ENCODE assay signal across 8 mouse cellular contexts in genomic region chr7:35585191-35586054, GRCm38 (mm10). TPM values are rescaled to one million over a fixed set of nuclear protein-coding genes. Genes with fewer than 3 reads are reported as not detected.
A peak's percentile ranks its signal among the peaks of the same experiment; 100 is the strongest.
DNase-seq lines count a peak whose midpoint lies in the region; ATAC-seq and TF ChIP-seq lines count a peak whose summit lies in the region.

Rgs9bp (minus strand) TSS chr7:35585582.

- H3K27ac ChIP-seq in embryonic facial prominence, embryonic 14.5 days (replicated peaks; ENCODE audit: low read depth, low read length): peak within 1 kb of the TSS; percentile 54
- peak within 1 kb of the TSS; percentile 5; the same call in 1 of the 2 replicates for H3K27ac ChIP-seq in heart, postnatal 0 days (ENCODE audit: low read depth)
- peak within 1 kb of the TSS; percentile 40; the same call in 1 of the 2 replicates for H3K27ac ChIP-seq in spleen, adult 2 months (ENCODE audit: insufficient read depth, low read length)

- peak within 1 kb of the TSS; percentile 82 for H3K9ac ChIP-seq in embryonic facial prominence, embryonic 14.5 days (ENCODE audit: low read depth, low read length)
- peak within 1 kb of the TSS; percentile 67 for H3K9ac ChIP-seq in heart, postnatal 0 days (replicated peaks; ENCODE audit: low read depth, low read length)

- no peaks in the 10 kb centered on the region for H3K9me3 ChIP-seq in embryonic facial prominence, embryonic 14.5 days (ENCODE audit: control insufficient read depth, low read length)
- no peaks in the 10 kb centered on the region for H3K9me3 ChIP-seq in heart, postnatal 0 days (replicated peaks; ENCODE audit: control insufficient read depth, low read length)

- H3K4me3 ChIP-seq in embryonic facial prominence, embryonic 14.5 days (ENCODE audit: low read depth, low read length): peak within 1 kb of the TSS; percentile 88
- H3K4me3 ChIP-seq in heart, postnatal 0 days (ENCODE audit: low read depth, low read length): peak within 1 kb of the TSS; percentile 81
- peak within 1 kb of the TSS; percentile 86 for H3K4me3 ChIP-seq in spleen, adult 2 months (ENCODE audit: extremely low read depth, insufficient read depth, insufficient read length)

- TF ChIP-seq CTCF in heart, postnatal 0 days (IDR thresholded peaks at IDR 0.05; ENCODE audit: low read depth): no peak
- no peak for TF ChIP-seq CTCF in spleen, adult 2 months (IDR thresholded peaks at IDR 0.05; ENCODE audit: extremely low read depth, insufficient read depth, insufficient read length, insufficient replicate concordance)

- H3K27me3 ChIP-seq in embryonic facial prominence, embryonic 14.5 days (replicated peaks; ENCODE audit: control insufficient read depth, insufficient read depth, low read length): peaks cover 38% of the 10 kb centered on the region
- peaks cover 29% of the 10 kb centered on the region for H3K27me3 ChIP-seq in heart, postnatal 0 days (ENCODE audit: control insufficient read depth, insufficient read depth, low read length)
- peaks cover 5% of the 10 kb centered on the region for H3K27me3 ChIP-seq in spleen, adult 2 months (ENCODE audit: control insufficient read depth, insufficient read depth, low read length)

- under 1% methylated on average over 34 of the region's 45 CpGs for WGBS in embryonic facial prominence, embryonic 14.5 days
- whole genome bisulfite sequencing in heart, postnatal 0 days: under 1% methylated on average over 45 of the region's 45 CpGs
- under 1% methylated on average over 45 of the region's 45 CpGs for WGBS in spleen, adult 2 months

- no peaks in the 10 kb centered on the region for H3K36me3 ChIP-seq in embryonic facial prominence, embryonic 14.5 days (ENCODE audit: control insufficient read depth, insufficient read depth, low read length)
- H3K36me3 ChIP-seq in heart, postnatal 0 days (replicated peaks; ENCODE audit: control insufficient read depth, insufficient read depth, low read length): no peaks in the 10 kb centered on the region
- no peaks in the 10 kb centered on the region for H3K36me3 ChIP-seq in spleen, adult 2 months (ENCODE audit: control insufficient read depth, insufficient read depth, low read length)

- no peak for TF ChIP-seq EP300 in heart, postnatal 0 days (IDR thresholded peaks at IDR 0.05; ENCODE audit: low read depth)

- peaks cover 16% of the 10 kb centered on the region for H3K4me1 ChIP-seq in embryonic facial prominence, embryonic 14.5 days (ENCODE audit: control insufficient read depth, insufficient read depth, low read length)
- peaks cover 18% of the 10 kb centered on the region for H3K4me1 ChIP-seq in heart, postnatal 0 days (ENCODE audit: control insufficient read depth, insufficient read depth)
- peaks cover 3% of the 10 kb centered on the region; the same call in 1 of the 2 replicates for H3K4me1 ChIP-seq in spleen, adult 2 months (ENCODE audit: control insufficient read depth, insufficient read depth, insufficient read length)

- peak; percentile 62 for ATAC-seq in embryonic facial prominence, embryonic 14.5 days (ENCODE audit: low read depth)
- ATAC-seq in heart, postnatal 0 days (ENCODE audit: insufficient read depth, low read depth): peak; percentile 55
- peak; percentile 24 for ATAC-seq in megakaryocyte progenitor cell, adult 5-6 weeks (replicated peaks; ENCODE audit: poor library complexity)

- TF ChIP-seq POLR2A in spleen, adult 2 months (IDR thresholded peaks at IDR 0.05; ENCODE audit: low read depth, low read length): no peak

- peak; percentile 42 for DNase-seq in 3134 (ENCODE audit: extremely low read depth, insufficient read length, low spot score)
- peak; percentile 87 for DNase-seq in R1 (ENCODE audit: low read depth, low spot score)
- DNase-seq in embryonic facial prominence, embryonic 14.5 days (ENCODE audit: low spot score): peak; percentile 79
- peak; percentile 7 for DNase-seq in heart, postnatal 0 days (ENCODE audit: low spot score)
- DNase-seq in kidney, postnatal 4 days: peak; percentile 67 to 79
- DNase-seq in spleen, adult 2 months (ENCODE audit: low read depth in 1 of 2, low spot score in 2 of 2): peak in 1 of 2 experiments; percentile 24
- no peak for DNase-seq in layer of hippocampus, adult 8-10 months (ENCODE audit: low spot score in 2 of 2)

- peak within 1 kb of the TSS; percentile 98 for H3K4me2 ChIP-seq in embryonic facial prominence, embryonic 14.5 days (ENCODE audit: low read depth, low read length)
- H3K4me2 ChIP-seq in heart, postnatal 0 days (ENCODE audit: low read depth, low read length): peak within 1 kb of the TSS; percentile 87

RNA-seq across cellular contexts. Expression of gene Rgs9bp, which starts in this region (rescaled TPM):
- 0.17 and 0.22 TPM in 2 replicates for polyA plus RNA-seq in embryonic facial prominence, embryonic 14.5 days (2014; fragmentation: Nextera tagmentation; extraction: Ambion mirVana)
- total RNA-seq in heart, postnatal 0 days (2014; rRNA removed; ENCODE audit: low replicate concordance): under 0.01 TPM in 1 of 2 replicates, not detected in the other
- polyA plus RNA-seq in heart, postnatal 0 days (2015; fragmentation: Nextera tagmentation; extraction: Ambion mirVana): 0.04 and 0.07 TPM in 2 replicates
- 0.93 and 1.2 TPM in 2 replicates for total RNA-seq in megakaryocyte progenitor cell, adult 5-6 weeks (2015)
- 0.92 and 1.0 TPM in 2 replicates for total RNA-seq in megakaryocyte progenitor cell, adult 5-6 weeks (2017)
- 0.11 TPM in 2 replicates for polyA plus RNA-seq in spleen, adult 2 months (2012; rRNA removed)
- total RNA-seq in layer of hippocampus, adult 8-10 months (2022): under 1 TPM; 0.25 to 0.45 (median 0.29) TPM

Comparison
In these comparisons a context has a peak if more than half of its experiments do, and no peak if none do; other contexts are left out.
1. Peak in DNase-seq, ATAC-seq, H3K4me3 ChIP-seq, H3K27ac ChIP-seq, H3K9ac ChIP-seq and H3K4me2 ChIP-seq in embryonic facial prominence, embryonic 14.5 days; RNA of the gene not detected or under 1 TPM.
2. Peak in DNase-seq, ATAC-seq, H3K4me3 ChIP-seq, H3K27ac ChIP-seq, H3K9ac ChIP-seq and H3K4me2 ChIP-seq in heart, postnatal 0 days; RNA of the gene not detected or under 1 TPM.
3. DNase-seq: peak in 3134 (single experiment), R1 (single experiment) and kidney, postnatal 4 days (2 of 2); none in layer of hippocampus, adult 8-10 months (0 of 2).
4. Peak in every context shown above with its lines, with median percentiles within 50 percentile points of each other: ATAC-seq, H3K27ac ChIP-seq and H3K4me3 ChIP-seq.